Mouse (Mus musculus): ENCODE measurements at regions not wholly inside any gene's neighbourhood (a gene's known extent, or its start where the extent isn't known, plus 50 kb on each side); places are given as distances from the start of the nearest gene placed in this dataset.

DNA sequence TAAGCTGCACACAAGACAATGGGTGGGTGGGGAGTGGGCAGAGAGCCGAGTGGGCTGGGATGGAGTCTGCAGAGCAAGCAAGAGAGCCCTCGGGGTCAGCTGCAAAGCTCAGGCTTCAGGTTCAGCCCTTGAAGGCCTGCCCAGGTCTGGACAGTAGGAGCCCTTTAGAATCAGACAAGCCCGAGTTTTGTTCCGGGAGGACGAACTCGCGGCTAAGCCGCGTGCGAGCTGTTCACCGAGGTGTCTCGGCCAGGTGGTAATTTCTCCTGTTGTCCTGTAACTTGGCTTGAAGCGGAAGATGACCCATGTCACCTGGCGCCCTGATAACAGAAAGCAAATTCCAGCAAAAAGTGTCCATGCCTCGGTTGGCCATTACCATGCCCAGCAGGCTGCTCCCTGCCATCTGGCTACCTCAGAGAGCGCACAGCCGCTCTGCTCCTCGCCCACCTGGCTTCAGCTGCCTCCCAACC lies 121.0 kb upstream of the 1700016C15Rik start:
- TF ChIP-seq CTCF (conservative IDR thresholded peaks at IDR 0.05; ENCODE audit: insufficient read depth, insufficient read length, low read depth, low read length) (no peak), POLR2A (IDR thresholded peaks at IDR 0.05; ENCODE audit: low read depth, low read length) (no peak)
